Mouse (Mus musculus) neural tube, embryonic 14.5 days (tissue): ENCODE data around the gene Rev3l. TPM values are rescaled to one million over a fixed set of nuclear protein-coding genes. Genes with fewer than 3 reads are reported as not detected.

ENCODE experiments used
- ATAC-seq: fragments of 200-750 bp; cut with Nextera tagmentation; 2 replicates; pipeline ENCODE4 v1.8.0; 2017; ENCODE audit warnings: low read depth, mild to moderate bottlenecking, moderate TSS enrichment, moderate library complexity
- H3K27ac ChIP-seq: fragments of 300-500 bp; sonication (generic); 2 replicates; pipeline ENCODE4 v1.5.1; 2014; ENCODE audit warnings: low read depth, mild to moderate bottlenecking, control low read depth, low read length, moderate library complexity, mixed read lengths
- H3K27me3 ChIP-seq: fragments of 300-500 bp; sonication (generic); 2 replicates; pipeline ENCODE4 v1.6.1; 2014; ENCODE audit warnings: low read length; ENCODE audit not compliant: control insufficient read depth, insufficient read depth
- H3K36me3 ChIP-seq: fragments of 300-500 bp; sonication (generic); 2 replicates; pipeline ENCODE4 v1.6.1; 2014; ENCODE audit warnings: low read length, mixed read lengths; ENCODE audit not compliant: control insufficient read depth, insufficient read depth
- H3K4me1 ChIP-seq: fragments of 300-500 bp; sonication (generic); 2 replicates; pipeline ENCODE4 v1.6.1; 2014; ENCODE audit warnings: low read length; ENCODE audit not compliant: control insufficient read depth, insufficient read depth
- H3K4me2 ChIP-seq: fragments of 300-500 bp; sonication (generic); 2 replicates; pipeline ENCODE4 v1.6.1; 2014; ENCODE audit warnings: mild to moderate bottlenecking, low read depth, low read length, control low read depth
- H3K4me3 ChIP-seq: fragments of 300-500 bp; sonication (generic); 2 replicates; pipeline ENCODE4 v1.5.1; 2014; ENCODE audit warnings: low read depth, low read length, control low read depth, mixed read lengths
- H3K9ac ChIP-seq: fragments of 300-500 bp; sonication (generic); replicated peaks from 2 replicates; pipeline ENCODE4 v1.6.1; 2014; ENCODE audit warnings: low read depth, mild to moderate bottlenecking, control low read depth, low read length, mixed read lengths
- H3K9me3 ChIP-seq: fragments of 300-500 bp; sonication (generic); 2 replicates; pipeline ENCODE4 v1.6.1; 2016; ENCODE audit warnings: low read length; ENCODE audit not compliant: control insufficient read depth
- WGBS: fragments of 180-500 bp; shearing (Covaris S2); extraction: QIAGEN DNeasy Blood & Tissue Kit; methylation state at CpG from one replicate; pipeline ENCODE4 v1.1.7; 2014; 5-methylcytosine and 5-hydroxymethylcytosine counted together
- polyA plus RNA-seq: library from polyadenylated mRNA; unstranded; fragments of >200 nt; fragmentation: Nextera tagmentation; extraction: Ambion mirVana; gene quantifications from 2 replicates; pipeline ENCODE4 v1.2.1, GENCODE M21; 2014

Rev3l gene
- polyA plus RNA-seq = 68.9 and 77.3 TPM in 2 replicates

DNA sequence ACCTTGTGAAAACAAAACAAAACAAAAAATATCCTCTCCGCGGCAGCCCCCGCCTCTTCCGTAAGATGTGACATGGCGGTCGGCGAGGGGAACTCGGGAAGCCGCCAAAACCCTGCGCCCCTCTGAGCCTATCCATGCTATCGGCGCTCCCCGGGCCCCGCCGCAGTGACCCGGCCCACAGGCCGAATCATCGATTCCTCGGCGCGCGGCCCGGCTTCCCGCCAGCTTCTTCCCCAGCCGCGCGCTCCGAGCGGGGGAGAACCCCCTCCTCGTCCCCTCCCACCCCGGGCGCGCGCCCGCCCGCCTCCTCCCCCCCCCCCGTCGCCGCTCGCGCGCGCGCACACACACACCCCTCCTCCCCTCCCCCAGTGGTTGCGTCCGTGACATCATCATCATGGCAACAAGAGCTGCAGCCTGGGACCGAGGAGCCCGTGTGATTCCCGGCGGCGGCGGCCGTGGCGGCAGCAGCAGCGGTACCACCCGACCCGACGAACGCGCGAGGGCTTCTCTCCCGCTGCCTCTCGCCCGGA is at the start of gene Rev3l:
TSS of gene Rev3l (plus strand) at position 383 of the 530 bp plus-strand sequence.
- ATAC-seq = peak; percentile 78
- H3K36me3 ChIP-seq = no peaks in the 10 kb centered on the region
- peak within 1 kb of the TSS; percentile 100 for H3K27ac ChIP-seq
- WGBS = under 1% methylated on average over 36 of the region's 64 CpGs
- H3K4me3 ChIP-seq = peak within 1 kb of the TSS; percentile 95
- H3K9ac ChIP-seq = peak within 1 kb of the TSS; percentile 97
- H3K9me3 ChIP-seq = no peaks in the 10 kb centered on the region
- no peaks in the 10 kb centered on the region for H3K27me3 ChIP-seq
- peak within 1 kb of the TSS; percentile 82 for H3K4me2 ChIP-seq
- H3K4me1 ChIP-seq = peaks cover 11% of the 10 kb centered on the region; the same call in 1 of the 2 replicates

- Histone ChIP-seq H3K9ac (no peak overlapping the region), H3K4me1 (no peaks in the 10 kb centered on the region), H3K4me2 (no peak overlapping the region), H3K27ac (no peak overlapping the region), H3K27me3 (no peaks in the 10 kb centered on the region), H3K4me3 (no peak overlapping the region), H3K9me3 (no peaks in the 10 kb centered on the region), H3K36me3 (no peaks in the 10 kb centered on the region)
- 79% methylated on average over 2 of the region's 2 CpGs for WGBS
- ATAC-seq = no peak
Observed at GRCm38 (mm10) chr10:39682556-39682955, 49.4 kb upstream of the Rev3l start.

GRCm38 (mm10) chr10:39683481-39683880 is 48.4 kb upstream of the Rev3l start:
- H3K27me3 ChIP-seq = no peaks in the 10 kb centered on the region
- ATAC-seq = no peak
- no peaks in the 10 kb centered on the region for H3K4me1 ChIP-seq
- WGBS = 97% methylated on average over 2 of the region's 2 CpGs
- no peak overlapping the region for H3K4me2 ChIP-seq
- no peak overlapping the region for H3K27ac ChIP-seq
- H3K9ac ChIP-seq = no peak overlapping the region
- no peak overlapping the region for H3K4me3 ChIP-seq
- no peaks in the 10 kb centered on the region for H3K9me3 ChIP-seq
- no peaks in the 10 kb centered on the region for H3K36me3 ChIP-seq

DNA sequence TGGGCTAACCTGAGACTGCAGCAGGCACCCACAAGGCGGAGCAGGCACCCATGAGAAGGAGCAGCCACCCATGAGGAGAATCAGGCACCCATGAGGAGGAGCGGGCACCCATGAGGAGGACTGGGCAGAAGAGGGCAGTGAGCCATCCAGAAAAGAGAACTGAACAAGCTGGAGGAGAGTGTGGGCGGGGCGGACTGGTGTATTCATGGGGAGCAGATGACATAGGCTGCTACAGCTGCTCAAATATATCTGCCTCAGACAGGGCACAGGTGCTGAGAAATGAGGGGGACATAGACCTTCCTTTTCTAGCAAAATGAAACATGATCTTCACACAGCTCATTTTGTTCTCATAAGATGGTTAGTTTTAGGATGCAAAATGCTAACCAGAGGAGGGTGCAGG is 45.1 kb upstream of the Rev3l start:
- Histone ChIP-seq H3K4me2 (no peak overlapping the region), H3K4me1 (no peaks in the 10 kb centered on the region), H3K9ac (no peak overlapping the region), H3K27me3 (no peaks in the 10 kb centered on the region), H3K4me3 (no peak overlapping the region), H3K9me3 (no peaks in the 10 kb centered on the region), H3K36me3 (no peaks in the 10 kb centered on the region), H3K27ac (no peak overlapping the region)
- ATAC-seq = no peak
- WGBS = 99% methylated on average over 4 of the region's 4 CpGs

DNA sequence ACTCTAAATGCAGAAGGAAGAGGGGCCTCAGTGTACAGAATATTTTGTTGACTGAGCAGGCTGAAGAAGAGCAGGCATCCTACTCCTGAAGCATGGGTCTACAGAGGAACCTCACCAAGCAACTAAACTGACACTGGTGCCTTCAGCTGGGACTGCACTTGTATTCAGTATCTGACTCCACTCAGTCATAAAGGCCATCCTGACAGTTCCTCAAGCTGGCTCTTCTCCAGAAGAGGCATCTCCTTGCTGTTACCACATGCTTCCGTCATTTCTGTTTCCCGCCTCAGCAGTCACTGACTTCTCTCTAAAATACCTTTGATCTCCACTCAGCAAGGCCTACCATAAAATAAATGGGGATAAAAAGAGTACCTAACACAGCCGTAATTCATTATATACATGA is 44.1 kb upstream of the Rev3l start:
- no peaks in the 10 kb centered on the region for H3K4me1 ChIP-seq
- H3K9me3 ChIP-seq = no peaks in the 10 kb centered on the region
- H3K4me3 ChIP-seq = no peak overlapping the region
- H3K36me3 ChIP-seq = no peaks in the 10 kb centered on the region
- no peaks in the 10 kb centered on the region for H3K27me3 ChIP-seq
- no peak overlapping the region for H3K4me2 ChIP-seq
- H3K9ac ChIP-seq = no peak overlapping the region
- no peak overlapping the region for H3K27ac ChIP-seq
- 60% methylated on average over 3 of the region's 3 CpGs for WGBS
- ATAC-seq = no peak

DNA sequence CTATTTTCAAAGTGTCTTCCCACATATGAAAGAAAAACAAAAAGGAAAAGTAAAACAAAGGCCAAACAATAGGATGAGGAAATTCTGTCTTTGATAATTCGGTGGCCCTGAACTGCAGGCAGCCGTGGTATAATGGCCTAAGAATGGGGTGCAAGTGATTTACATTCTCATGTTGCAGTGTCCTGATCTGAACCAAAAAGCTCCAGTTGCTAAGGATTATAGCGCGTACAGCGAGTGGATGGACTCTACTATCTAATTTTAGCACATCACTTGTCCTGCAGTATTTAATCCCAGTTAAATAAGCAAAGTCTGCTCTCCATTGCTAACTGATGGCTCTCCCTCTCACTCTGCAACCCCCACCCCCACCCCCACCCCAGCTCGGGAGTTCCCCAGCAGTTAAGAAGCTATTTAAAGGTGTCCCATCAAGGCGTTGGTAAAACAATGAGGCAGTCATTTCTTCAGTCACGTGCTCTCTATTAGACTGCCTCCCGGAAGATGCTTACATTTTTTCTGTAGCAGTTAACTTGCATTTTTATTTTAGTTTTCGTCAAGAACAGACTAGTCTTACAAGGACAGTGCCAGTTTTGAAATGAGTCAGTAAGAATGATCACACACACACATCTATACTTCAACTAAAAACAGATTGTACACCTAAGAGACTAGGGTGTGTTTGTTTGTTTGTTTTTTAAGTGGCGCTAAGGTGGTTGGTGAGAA is 40.4 kb upstream of the Rev3l start:
- WGBS = 38% methylated on average over 11 of the region's 11 CpGs
- Histone ChIP-seq H3K27me3 (no peaks in the 10 kb centered on the region), H3K36me3 (no peaks in the 10 kb centered on the region), H3K9ac (no peak overlapping the region), H3K4me1 (no peaks in the 10 kb centered on the region), H3K27ac (no peak overlapping the region), H3K4me2 (no peak overlapping the region), H3K9me3 (no peaks in the 10 kb centered on the region), H3K4me3 (no peak overlapping the region)
- ATAC-seq = no peak

DNA sequence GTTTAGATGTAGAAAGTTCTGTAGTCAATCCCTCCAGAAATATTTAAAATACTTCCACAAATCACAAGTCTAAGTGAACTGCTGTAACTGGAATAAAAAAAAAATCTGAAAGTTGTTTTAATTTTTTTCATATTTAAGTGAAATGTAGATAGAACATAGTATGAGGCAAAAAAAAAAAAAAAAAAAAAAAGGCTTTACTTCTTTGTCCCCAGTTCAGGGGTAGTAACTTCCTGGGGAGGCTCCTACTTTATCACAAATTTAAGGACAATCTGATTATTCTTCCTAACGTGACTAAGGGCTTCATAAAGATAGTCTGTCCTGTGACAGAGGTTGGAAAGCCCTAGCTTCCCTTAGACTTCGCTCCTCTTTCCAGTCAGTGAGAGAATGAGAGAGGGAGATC is 39.8 kb upstream of the Rev3l start:
- H3K27me3 ChIP-seq = no peaks in the 10 kb centered on the region
- no peak overlapping the region for H3K9ac ChIP-seq
- no peak overlapping the region for H3K4me2 ChIP-seq
- no peak overlapping the region for H3K4me3 ChIP-seq
- H3K4me1 ChIP-seq = no peaks in the 10 kb centered on the region
- 68% methylated on average over 2 of the region's 2 CpGs for WGBS
- no peak overlapping the region for H3K27ac ChIP-seq
- H3K36me3 ChIP-seq = no peaks in the 10 kb centered on the region
- no peaks in the 10 kb centered on the region for H3K9me3 ChIP-seq
- no peak for ATAC-seq

DNA sequence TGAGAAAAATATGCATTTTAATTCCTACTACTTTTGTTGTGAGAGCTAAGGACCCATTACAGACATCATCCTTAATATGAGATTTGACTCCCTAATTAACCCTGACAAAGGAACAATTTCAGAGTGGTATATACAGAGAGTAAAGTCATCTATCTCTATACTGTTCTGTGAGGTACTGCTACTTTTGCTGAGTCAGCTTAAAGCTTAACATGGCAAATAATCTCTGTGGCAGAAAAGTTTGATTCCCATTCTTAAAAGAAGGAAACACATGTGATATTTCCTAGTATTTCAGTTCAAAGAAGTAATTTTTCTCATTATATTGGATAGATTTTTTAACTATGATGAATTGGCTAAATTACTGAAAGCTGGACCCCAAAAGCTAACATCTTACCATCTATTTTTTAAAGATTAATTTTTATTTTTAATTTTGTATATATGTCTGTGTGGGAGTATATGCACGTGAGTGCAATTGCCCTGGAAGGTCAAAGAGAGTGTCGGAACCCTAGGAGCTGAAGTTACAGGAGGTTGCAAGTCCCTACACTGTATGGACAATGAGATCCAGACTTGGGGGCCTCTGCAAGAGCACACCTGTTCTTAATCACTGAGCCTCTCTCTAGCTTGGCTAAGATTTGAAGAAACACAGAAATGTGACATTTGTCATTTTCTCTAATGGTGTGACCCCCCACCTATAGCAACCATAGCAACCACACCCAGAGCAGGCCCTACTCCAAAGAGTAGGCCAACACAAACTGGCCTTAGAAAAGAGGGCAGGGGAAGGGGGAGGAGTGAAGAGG is 24.0 kb upstream of the Rev3l start:
- Histone ChIP-seq H3K9ac (no peak overlapping the region), H3K4me3 (no peak overlapping the region), H3K9me3 (no peaks in the 10 kb centered on the region), H3K4me2 (no peak overlapping the region), H3K36me3 (no peaks in the 10 kb centered on the region), H3K4me1 (no peaks in the 10 kb centered on the region), H3K27ac (no peak overlapping the region), H3K27me3 (no peaks in the 10 kb centered on the region)
- no peak for ATAC-seq
- WGBS = 88% methylated on average over 2 of the region's 2 CpGs

- Histone ChIP-seq H3K9ac (no peak overlapping the region), H3K9me3 (no peaks in the 10 kb centered on the region), H3K4me2 (no peak overlapping the region), H3K4me1 (no peaks in the 10 kb centered on the region), H3K4me3 (no peak overlapping the region), H3K36me3 (no peaks in the 10 kb centered on the region), H3K27ac (no peak overlapping the region), H3K27me3 (no peaks in the 10 kb centered on the region)
- 87% methylated on average over 5 of the region's 5 CpGs for WGBS
- no peak for ATAC-seq
Observed at GRCm38 (mm10) chr10:39716936-39717335, 15.0 kb upstream of the Rev3l start.
